Mouse (Mus musculus): ENCODE data around the gene Pdap1.

GRCm38 (mm10) chr5:145083632-145084451 lies 56.2 kb downstream of the Pdap1 start, which contains the start of the genes Arpc1a and Kpna7:
- no peak for TF ChIP-seq CTCF (IDR thresholded peaks at IDR 0.05; ENCODE audit: control insufficient read depth, insufficient read depth, insufficient read length)
- no peak for TF ChIP-seq MYOG (IDR thresholded peaks at IDR 0.05; ENCODE audit: control insufficient read depth, extremely low read depth, insufficient read length)
- no peak for TF ChIP-seq CEBPB (IDR thresholded peaks at IDR 0.05; ENCODE audit: low read depth)
